Mouse (Mus musculus) heart, embryonic 11.5 days (tissue): ENCODE data around the gene Prkar2b. TPM values are rescaled to one million over a fixed set of nuclear protein-coding genes. Genes with fewer than 3 reads are reported as not detected.

Experiments used
- ATAC-seq: fragments of 200-750 bp; cut with Nextera tagmentation; replicated peaks from 2 replicates; pipeline ENCODE4 v1.8.0; 2017; ENCODE audit warnings: moderate library complexity; ENCODE audit not compliant: insufficient number of reproducible peaks, low FRiP score, low TSS enrichment
- H3K27ac ChIP-seq: fragments of 300-500 bp; sonication (generic); 2 replicates; pipeline ENCODE4 v1.5.1; 2014; ENCODE audit warnings: mild to moderate bottlenecking, low read depth, low read length
- H3K27me3 ChIP-seq: fragments of 300-500 bp; sonication (generic); 2 replicates; pipeline ENCODE4 v1.6.1; 2014; ENCODE audit warnings: mild to moderate bottlenecking, low read length, mixed read lengths; ENCODE audit not compliant: control insufficient read depth, insufficient read depth
- H3K36me3 ChIP-seq: fragments of 300-500 bp; sonication (generic); 2 replicates; pipeline ENCODE4 v1.6.1; 2014; ENCODE audit warnings: mild to moderate bottlenecking, low read length, moderate library complexity, mixed read lengths; ENCODE audit not compliant: control insufficient read depth, insufficient read depth
- H3K4me1 ChIP-seq: fragments of 300-500 bp; sonication (generic); 2 replicates; pipeline ENCODE4 v1.6.1; 2014; ENCODE audit warnings: low read length; ENCODE audit not compliant: control insufficient read depth, insufficient read depth
- H3K4me2 ChIP-seq: fragments of 300-500 bp; sonication (generic); 2 replicates; pipeline ENCODE4 v1.6.1; 2014; ENCODE audit warnings: mild to moderate bottlenecking, moderate library complexity
- H3K4me3 ChIP-seq: fragments of 300-500 bp; sonication (generic); 2 replicates; pipeline ENCODE4 v1.5.1; 2014; ENCODE audit warnings: low read depth, low read length
- H3K9ac ChIP-seq: fragments of 300-500 bp; sonication (generic); 2 replicates; pipeline ENCODE4 v1.6.1; 2014; ENCODE audit warnings: mild to moderate bottlenecking, low read depth, low read length, moderate library complexity
- H3K9me3 ChIP-seq: fragments of 300-500 bp; sonication (generic); replicated peaks from 2 replicates; pipeline ENCODE4 v1.6.1; 2016; ENCODE audit warnings: low read length; ENCODE audit not compliant: control insufficient read depth
- WGBS: fragments of 180-500 bp; shearing (Covaris S2); extraction: QIAGEN DNeasy Blood & Tissue Kit; methylation state at CpG from one replicate; pipeline ENCODE4 v1.1.7; 2014; ENCODE audit not compliant: insufficient replicate concordance; 5-methylcytosine and 5-hydroxymethylcytosine counted together
- polyA plus RNA-seq: library from polyadenylated mRNA; unstranded; fragments of >200 nt; fragmentation: Nextera tagmentation; extraction: Ambion mirVana; gene quantifications from 2 replicates; pipeline ENCODE4 v1.2.1, GENCODE M21; 2014

Gene Prkar2b
- polyA plus RNA-seq, 1 experiment from 2014 or later = 20.6 TPM

DNA sequence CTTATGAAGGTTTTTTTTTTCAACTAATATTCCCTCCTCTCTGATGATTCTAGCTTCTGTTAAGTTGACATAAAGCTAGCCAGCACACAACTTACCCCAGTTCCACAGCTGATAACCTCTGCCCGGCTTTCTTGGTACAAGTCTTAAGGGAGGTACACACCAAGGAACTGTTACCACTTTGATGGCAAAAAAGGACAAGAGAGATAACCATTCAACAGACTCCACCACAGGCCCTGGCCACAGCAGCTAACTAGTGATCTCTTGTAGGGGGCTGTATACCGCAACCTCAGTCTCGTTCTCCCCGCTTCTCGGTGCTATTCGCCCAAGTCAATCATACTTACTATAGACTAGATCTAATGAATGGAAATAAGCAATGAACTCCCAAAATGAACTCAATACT lies 16.3 kb upstream of the Prkar2b start:
- ATAC-seq = no peak

GRCm38 (mm10) chr12:32075831-32076715 lies 15.0 kb upstream of the Prkar2b start:
- H3K36me3 ChIP-seq = no peaks in the 10 kb centered on the region
- no peaks in the 10 kb centered on the region for H3K27me3 ChIP-seq
- WGBS = 66% methylated on average over 10 of the region's 10 CpGs
- no peak overlapping the region for H3K4me3 ChIP-seq
- no peak for ATAC-seq
- no peak overlapping the region for H3K4me2 ChIP-seq
- H3K9me3 ChIP-seq = no peaks in the 10 kb centered on the region
- H3K9ac ChIP-seq = no peak overlapping the region
- H3K4me1 ChIP-seq = no peaks in the 10 kb centered on the region
- no peak overlapping the region for H3K27ac ChIP-seq

More for the DNA sequence above, 16.3 kb upstream of the Prkar2b start:
- no peak overlapping the region for H3K4me3 ChIP-seq
- H3K4me1 ChIP-seq = no peaks in the 10 kb centered on the region
- no peaks in the 10 kb centered on the region for H3K36me3 ChIP-seq
- no peak overlapping the region for H3K4me2 ChIP-seq
- H3K9ac ChIP-seq = no peak overlapping the region
- H3K9me3 ChIP-seq = no peaks in the 10 kb centered on the region
- no peak overlapping the region for H3K27ac ChIP-seq
- 91% methylated on average over 6 of the region's 6 CpGs for WGBS
- no peaks in the 10 kb centered on the region for H3K27me3 ChIP-seq

DNA sequence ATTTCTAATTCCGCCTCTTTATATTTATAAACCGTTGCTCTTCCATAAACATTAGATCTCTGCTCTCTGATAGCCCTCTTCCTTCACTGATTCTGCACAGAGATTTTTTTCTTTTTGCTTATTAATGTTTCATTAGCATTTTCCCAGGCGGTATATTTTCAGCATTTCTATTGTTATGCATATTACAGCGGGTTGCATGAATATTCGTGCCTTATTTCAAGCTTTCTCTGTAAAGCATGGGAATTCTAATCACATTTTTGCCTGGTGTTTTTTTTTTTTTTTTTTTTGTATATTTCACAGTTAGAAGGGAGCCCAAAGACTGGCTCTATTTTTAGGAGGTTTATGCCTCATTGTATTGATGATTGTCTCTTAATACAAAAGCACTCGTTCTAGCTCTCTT lies 13.2 kb upstream of the Prkar2b start:
- 87% methylated on average over 6 of the region's 6 CpGs for WGBS
- Histone ChIP-seq H3K4me2 (no peak overlapping the region), H3K27me3 (no peaks in the 10 kb centered on the region), H3K4me3 (no peak overlapping the region), H3K27ac (no peak overlapping the region), H3K9ac (no peak overlapping the region), H3K36me3 (no peaks in the 10 kb centered on the region), H3K9me3 (no peaks in the 10 kb centered on the region), H3K4me1 (no peaks in the 10 kb centered on the region)
- ATAC-seq = no peak

DNA sequence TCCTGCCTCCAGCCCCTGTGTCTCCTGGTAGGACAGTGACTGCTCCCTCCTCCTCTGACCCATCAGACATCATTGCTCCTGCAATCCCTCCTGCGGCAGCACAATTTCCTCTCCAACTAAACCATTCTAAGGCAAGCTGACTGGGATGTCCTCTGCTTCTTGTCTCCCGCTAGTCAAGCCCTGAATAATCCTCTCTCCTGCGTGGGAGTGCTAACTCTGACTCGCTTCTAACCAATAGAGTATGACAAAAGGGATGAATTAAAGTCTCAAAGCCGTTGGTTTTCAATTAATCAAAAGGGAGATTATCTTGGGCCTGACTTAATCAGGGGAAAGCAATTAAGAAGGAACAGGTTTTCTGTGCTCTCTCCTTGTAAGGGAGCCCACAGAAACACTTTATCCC lies 4.9 kb upstream of the Prkar2b start:
- Histone ChIP-seq H3K4me3 (no peak overlapping the region), H3K36me3 (no peaks in the 10 kb centered on the region), H3K4me2 (no peak overlapping the region), H3K9ac (no peak overlapping the region), H3K27ac (no peak overlapping the region), H3K9me3 (no peaks in the 10 kb centered on the region), H3K4me1 (no peaks in the 10 kb centered on the region), H3K27me3 (no peaks in the 10 kb centered on the region)
- WGBS = 41% methylated on average over 5 of the region's 5 CpGs
- no peak for ATAC-seq

GRCm38 (mm10) chr12:32060247-32061089 lies 628 bp downstream of the Prkar2b start:
- peak overlapping the region; percentile 86 for H3K9ac ChIP-seq
- no peaks in the 10 kb centered on the region for H3K36me3 ChIP-seq
- 0 out of 2 replicates have a peak, but pooled peaks cover 4% of the 10 kb centered on the region for H3K4me1 ChIP-seq
- no peaks in the 10 kb centered on the region; the same call in 1 of the 2 replicates for H3K27me3 ChIP-seq
- peak overlapping the region; percentile 59 for H3K4me3 ChIP-seq
- under 1% methylated on average over 52 of the region's 66 CpGs for WGBS
- peak overlapping the region; percentile 79 for H3K27ac ChIP-seq
- H3K4me2 ChIP-seq = peak overlapping the region; percentile 70
- H3K9me3 ChIP-seq = no peaks in the 10 kb centered on the region
- peak; percentile 66 for ATAC-seq

GRCm38 (mm10) chr12:32059707-32060106 lies 1.4 kb downstream of the Prkar2b start:
- Histone ChIP-seq H3K4me3 (peak overlapping the region; percentile 59), H3K27me3 (no peaks in the 10 kb centered on the region; the same call in 1 of the 2 replicates), H3K27ac (no peak overlapping the region), H3K4me2 (peak overlapping the region; percentile 70), H3K9ac (no peak overlapping the region), H3K9me3 (no peaks in the 10 kb centered on the region), H3K36me3 (no peaks in the 10 kb centered on the region), H3K4me1 (0 out of 2 replicates have a peak, but pooled peaks cover 7% of the 10 kb centered on the region)
- no peak for ATAC-seq
- WGBS = 35% methylated on average over 6 of the region's 6 CpGs

GRCm38 (mm10) chr12:32059135-32059534 lies 2.0 kb downstream of the Prkar2b start:
- no peaks in the 10 kb centered on the region; the same call in 1 of the 2 replicates for H3K27me3 ChIP-seq
- H3K36me3 ChIP-seq = no peaks in the 10 kb centered on the region
- WGBS = 80% methylated on average over 2 of the region's 2 CpGs
- peak overlapping the region; percentile 70 for H3K4me2 ChIP-seq
- H3K9me3 ChIP-seq = no peaks in the 10 kb centered on the region
- H3K27ac ChIP-seq = no peak overlapping the region
- H3K4me1 ChIP-seq = 0 out of 2 replicates have a peak, but pooled peaks cover 10% of the 10 kb centered on the region
- no peak overlapping the region for H3K9ac ChIP-seq
- 0 out of 2 replicates have a peak overlapping the region, but pooled peaks have one; percentile 19 for H3K4me3 ChIP-seq
- ATAC-seq = no peak

- WGBS = 80% methylated on average over 12 of the region's 12 CpGs
- peak overlapping the region; percentile 34; the same call in 1 of the 2 replicates for H3K4me2 ChIP-seq
Measured at GRCm38 (mm10) chr12:32057461-32058199, 3.5 kb downstream of the Prkar2b start.

More at GRCm38 (mm10) chr12:32057461-32058199, 3.5 kb downstream of the Prkar2b start:
- no peaks in the 10 kb centered on the region; the same call in 1 of the 2 replicates for H3K27me3 ChIP-seq
- no peak overlapping the region for H3K27ac ChIP-seq
- H3K9me3 ChIP-seq = no peaks in the 10 kb centered on the region
- H3K9ac ChIP-seq = no peak overlapping the region
- H3K36me3 ChIP-seq = no peaks in the 10 kb centered on the region
- ATAC-seq = no peak
- H3K4me3 ChIP-seq = no peak overlapping the region
- H3K4me1 ChIP-seq = 0 out of 2 replicates have a peak, but pooled peaks cover 10% of the 10 kb centered on the region
